Mouse (Mus musculus) MEL-GATA-1-ER (cell line): ENCODE measurements around the gene Enthd1.
A peak's percentile ranks its signal among the peaks of the same experiment; 100 is the strongest.

ENCODE experiments used
- DNase-seq: peaks from one replicate; pipeline ENCODE4 v3.0.0-alpha.2; 2012; ENCODE audit warnings: low read depth; ENCODE audit errors: extremely low read depth

Enthd1 gene

GRCm38 (mm10) chr15:80485601-80486000, 79.4 kb downstream of the Enthd1 start:
- no peak for DNase-seq

DNA sequence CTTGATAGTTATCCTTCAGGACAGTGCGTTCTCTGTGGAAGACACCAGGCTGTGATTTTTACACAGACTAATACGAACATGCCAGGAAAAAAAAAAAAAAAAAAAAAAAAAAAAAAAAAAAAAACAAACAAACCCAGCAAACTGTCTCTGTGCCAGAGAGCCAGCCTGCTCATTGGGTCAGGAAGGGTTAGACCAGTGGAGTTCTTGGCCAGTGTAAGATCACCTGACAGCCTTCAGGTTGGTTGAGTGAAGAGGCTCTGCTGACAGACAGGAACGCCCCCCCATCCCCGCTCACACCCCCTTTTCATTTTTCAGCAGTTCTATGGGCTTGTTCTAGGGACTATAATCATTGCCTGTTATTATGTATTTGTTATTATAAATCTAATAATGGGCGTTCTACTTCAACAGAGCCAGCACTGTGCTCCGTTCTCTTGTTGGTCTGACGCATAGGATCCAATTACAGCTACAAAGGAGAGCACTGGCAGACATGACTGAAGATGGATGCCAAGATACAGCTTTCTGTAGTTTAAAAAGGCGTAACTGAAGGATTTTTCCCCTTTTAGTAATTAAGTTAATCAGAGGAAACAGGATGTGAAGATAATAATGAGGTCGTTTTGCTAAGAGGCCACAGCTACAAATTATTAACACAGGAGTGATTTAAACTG, 81.8 kb downstream of the Enthd1 start:
- no peak for DNase-seq

DNA sequence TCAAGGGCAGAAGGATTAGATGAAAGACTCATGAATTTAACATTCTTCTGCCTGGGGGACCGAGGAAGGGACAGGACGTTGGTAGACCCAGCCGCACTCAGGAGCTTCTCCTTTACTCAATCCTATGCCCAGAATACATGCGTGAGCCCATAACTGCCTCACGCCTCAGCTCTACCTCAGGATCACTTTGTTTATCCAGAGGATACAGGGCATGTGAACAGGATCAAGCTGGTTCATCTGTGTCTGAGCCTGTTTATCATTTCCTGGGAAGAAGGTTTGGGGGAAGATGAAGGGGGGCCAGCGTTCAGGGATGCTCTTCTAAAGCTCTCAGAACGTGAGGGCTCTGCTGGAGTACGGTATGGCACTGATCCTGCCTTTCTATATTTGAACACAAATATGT, 82.6 kb downstream of the Enthd1 start:
- no peak for DNase-seq

DNA sequence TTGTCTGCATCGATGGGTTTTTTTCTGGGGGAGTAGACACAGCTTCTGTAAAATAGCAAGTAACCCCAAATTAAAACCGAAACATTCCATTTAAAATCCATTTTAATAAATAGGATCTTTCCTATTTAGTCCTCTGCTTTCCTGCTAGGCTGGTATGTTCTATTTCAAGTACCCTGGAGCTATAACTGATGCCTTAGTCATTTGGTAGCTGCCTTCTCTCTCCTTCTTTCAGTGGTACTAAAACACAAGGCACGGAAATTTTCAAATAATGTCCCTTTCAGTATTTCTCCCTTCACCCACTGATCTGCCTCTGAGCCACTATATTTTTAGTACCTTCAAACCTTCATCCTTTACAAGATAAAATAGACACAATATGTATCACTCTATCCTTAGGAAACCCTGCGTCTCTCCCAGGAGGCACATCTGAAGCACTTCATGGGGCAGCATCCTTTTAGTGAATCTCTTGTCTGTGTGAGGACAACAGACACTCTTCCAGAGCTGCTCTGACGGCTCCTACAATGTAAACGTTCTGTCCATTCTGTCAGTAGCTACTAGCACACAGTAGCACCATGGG, 90.4 kb downstream of the Enthd1 start:
- no peak for DNase-seq

DNA sequence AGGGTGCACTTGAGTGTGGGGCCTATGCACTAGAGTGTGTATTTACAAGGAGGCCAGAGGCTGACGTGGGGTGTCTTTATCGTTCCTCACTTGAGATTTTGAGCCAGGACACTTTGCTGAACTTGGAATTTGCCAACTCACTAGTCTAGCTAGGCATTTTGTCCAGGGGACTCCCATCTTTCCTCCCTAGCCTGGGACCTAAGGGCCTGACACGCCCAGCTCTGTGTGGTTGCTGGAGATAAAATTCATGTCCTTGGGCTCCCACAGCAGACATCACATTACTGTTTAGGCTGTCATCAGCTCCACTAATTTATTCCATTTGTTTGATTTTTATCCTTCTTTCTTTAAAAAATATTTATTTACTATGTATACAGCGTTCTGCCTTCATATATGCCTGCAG, 97.1 kb downstream of the Enthd1 start:
- DNase-seq = no peak

- no peak for DNase-seq
Measured at GRCm38 (mm10) chr15:80462106-80462505, 102.8 kb downstream of the Enthd1 start.

- DNase-seq = no peak
Measured at GRCm38 (mm10) chr15:80461446-80461845, 103.5 kb downstream of the Enthd1 start.

DNA sequence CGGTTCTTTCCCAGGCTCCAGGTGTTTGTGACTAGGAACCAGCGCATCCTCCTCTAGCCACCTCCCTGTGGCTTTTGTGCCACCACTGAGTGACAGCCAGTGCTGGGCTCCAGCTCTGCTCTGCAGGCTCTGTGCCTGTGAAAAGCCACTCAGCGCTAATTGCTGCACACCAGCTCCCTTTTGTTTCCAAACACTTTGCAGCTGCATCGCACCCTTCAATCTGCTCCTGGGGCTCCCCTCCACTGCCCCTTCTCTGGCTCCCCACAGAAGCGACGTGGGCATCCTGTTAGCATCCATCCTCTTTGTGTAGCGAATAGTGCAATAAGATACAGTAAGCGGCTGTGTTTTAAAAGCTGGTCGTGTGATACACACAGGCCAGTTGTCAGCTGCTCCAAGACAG, 104.9 kb downstream of the Enthd1 start:
- no peak for DNase-seq

DNA sequence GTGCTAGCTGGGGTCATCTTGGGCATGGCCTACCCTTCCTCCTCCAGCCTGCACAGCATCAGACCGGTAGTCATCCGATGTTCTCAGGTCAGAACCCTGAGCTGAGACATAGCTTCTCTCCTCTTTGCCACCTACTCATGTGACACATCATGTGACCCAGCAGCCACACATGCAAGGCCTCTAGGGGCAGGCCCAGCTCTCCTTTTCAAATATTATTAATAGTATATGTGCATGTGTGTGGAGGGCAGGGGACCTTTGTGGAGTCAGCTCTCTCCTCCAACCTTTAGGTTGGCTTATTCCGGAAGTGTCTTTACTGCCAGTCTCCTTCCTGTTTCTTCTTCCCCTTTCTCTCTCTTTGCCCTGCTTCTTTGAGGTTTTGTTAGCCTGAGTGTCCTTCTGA, 107.0 kb downstream of the Enthd1 start:
- peak; percentile 40 for DNase-seq

- no peak for DNase-seq
Measured at GRCm38 (mm10) chr15:80454486-80454885, 110.5 kb downstream of the Enthd1 start.

DNA sequence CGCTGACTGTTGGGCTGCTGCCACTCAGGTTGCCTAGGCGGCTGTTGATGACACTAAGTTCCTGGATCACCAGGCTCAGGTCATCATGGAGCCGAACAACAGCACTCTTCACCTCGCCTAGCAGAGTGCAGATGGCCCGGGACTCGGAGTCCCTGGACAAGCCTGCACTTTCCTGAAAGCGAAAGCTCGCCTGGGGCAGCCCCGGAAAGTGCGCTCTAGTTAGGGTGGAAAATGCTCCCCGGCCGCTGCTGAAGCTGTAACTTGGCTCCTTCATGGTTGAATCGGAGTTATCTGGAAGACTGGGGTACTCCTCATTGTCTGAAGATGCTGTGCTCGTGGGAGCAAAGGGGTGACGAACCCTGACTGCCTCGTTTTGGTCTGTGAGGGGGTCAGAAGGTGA, 112.5 kb downstream of the Enthd1 start:
- DNase-seq = no peak

DNA sequence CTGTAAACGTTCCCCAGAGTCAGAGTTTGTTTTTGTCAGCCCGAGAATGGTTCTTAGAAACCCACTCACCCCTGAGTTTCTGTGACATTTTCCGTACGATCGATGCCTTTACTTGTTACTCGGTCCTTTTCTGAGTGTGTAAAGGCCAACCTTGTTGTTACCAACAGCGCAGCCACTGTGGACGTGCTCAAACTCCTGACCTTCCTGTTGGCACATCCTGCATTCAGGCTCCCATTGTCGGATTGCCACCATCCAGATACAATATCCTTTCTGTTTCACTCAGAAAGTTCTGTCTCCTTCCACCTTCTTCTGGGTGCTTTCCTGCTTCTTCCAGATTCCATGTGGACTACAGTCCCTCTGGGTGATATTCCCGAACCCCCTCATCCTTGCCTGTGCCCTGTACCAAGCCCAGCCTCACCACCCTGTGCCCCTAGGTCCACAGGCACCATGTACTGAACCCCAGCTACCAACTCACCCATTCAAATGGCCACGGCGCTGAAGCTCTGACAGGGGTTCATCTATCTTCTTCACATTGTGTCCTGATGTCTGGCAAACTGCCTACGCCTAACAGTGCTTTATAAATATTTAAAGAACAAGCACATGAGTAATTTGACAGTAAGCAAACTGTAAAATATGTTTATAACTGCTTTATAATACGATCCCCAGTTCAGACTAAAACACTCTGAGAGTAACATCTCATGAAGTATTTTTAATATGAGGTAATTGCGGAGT, 118.8 kb downstream of the Enthd1 start:
- DNase-seq = no peak

DNA sequence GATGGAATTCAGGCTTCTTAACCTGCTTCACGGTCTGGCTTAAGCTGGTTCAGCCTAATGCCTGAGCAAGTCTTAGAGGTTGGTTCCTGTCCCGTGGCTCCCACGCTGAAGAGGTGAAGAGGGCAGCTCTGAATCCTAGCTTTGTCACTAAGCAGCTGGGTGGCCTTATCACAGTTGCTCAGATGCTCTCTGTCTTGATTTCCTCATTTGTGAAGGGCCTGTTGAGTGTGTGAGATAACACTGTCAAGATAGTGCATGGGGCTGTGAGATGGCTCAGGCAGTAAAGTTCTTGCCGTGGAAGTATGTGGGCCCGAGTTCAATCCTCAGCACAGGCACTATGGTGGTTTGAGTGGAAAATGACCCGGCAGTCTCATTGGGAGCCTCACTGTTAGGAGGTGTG, 124.8 kb downstream of the Enthd1 start:
- peak; percentile 54 for DNase-seq

DNA sequence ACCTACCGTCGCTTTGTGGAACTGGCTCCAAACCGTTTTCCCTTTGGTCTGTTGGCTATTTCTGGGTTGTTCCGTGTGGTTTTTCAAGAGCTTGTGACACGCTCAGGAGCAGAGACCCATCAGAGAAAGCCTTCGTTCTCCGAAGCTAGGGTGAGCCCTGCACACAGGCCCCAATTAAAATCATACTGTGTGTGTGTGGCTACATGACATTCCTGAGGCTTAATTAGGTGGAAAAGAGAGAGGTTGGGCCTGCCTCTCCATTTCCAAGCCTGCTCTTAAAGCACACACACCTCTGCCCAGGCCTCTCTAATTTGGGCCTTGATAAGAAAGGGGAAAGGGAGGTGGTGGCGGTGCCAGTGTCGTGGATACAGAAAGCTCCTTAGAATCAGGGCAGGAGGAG, 126.5 kb downstream of the Enthd1 start:
- DNase-seq = no peak

- no peak for DNase-seq
Measured at GRCm38 (mm10) chr15:80437996-80438395, 127.0 kb downstream of the Enthd1 start.

DNA sequence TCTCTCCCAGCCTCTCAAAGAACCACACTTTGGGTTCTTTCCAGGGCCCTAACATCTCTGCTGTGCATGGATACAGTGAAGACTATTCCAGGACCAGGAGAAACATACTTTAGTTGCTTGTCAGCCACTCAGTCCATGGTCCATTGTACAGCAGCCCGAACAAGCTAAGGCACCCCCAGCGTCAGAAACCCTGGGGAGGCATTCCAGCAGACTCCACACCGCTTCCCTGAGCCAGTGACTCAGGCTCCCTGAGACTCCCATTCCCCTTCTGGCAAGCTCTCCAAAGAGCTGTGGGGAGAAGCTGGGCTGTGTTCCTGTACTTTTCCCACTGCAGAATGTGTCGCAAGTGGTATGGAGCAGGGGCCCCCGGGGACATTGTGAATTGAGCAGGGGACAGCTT, 128.0 kb downstream of the Enthd1 start:
- DNase-seq = no peak

GRCm38 (mm10) chr15:80430324-80430723, 134.6 kb downstream of the Enthd1 start:
- DNase-seq = no peak

- no peak for DNase-seq
Measured at GRCm38 (mm10) chr15:80418146-80418545, 146.8 kb downstream of the Enthd1 start.

DNA sequence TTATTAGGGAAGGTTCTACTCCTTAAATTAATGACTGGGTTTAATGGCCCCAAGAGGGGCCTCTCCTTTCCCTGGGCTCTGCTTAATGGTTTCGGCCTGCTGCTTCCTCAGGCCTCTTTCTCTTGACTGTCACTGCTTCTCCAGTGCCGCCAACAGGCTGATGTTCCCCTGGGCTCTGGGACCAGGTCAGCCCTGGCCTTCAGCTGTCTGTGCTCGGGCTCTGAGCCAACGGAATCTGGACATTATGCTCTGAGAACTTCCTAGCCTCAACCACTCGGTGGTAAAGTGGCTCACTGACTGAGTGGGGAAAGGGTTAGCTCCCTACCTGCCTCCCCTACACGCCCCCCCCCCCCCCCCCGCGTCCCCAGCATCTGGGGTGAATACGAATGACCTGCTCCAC, 147.9 kb downstream of the Enthd1 start:
- DNase-seq = no peak

GRCm38 (mm10) chr15:80415132-80415531, 149.8 kb downstream of the Enthd1 start:
- no peak for DNase-seq

DNA sequence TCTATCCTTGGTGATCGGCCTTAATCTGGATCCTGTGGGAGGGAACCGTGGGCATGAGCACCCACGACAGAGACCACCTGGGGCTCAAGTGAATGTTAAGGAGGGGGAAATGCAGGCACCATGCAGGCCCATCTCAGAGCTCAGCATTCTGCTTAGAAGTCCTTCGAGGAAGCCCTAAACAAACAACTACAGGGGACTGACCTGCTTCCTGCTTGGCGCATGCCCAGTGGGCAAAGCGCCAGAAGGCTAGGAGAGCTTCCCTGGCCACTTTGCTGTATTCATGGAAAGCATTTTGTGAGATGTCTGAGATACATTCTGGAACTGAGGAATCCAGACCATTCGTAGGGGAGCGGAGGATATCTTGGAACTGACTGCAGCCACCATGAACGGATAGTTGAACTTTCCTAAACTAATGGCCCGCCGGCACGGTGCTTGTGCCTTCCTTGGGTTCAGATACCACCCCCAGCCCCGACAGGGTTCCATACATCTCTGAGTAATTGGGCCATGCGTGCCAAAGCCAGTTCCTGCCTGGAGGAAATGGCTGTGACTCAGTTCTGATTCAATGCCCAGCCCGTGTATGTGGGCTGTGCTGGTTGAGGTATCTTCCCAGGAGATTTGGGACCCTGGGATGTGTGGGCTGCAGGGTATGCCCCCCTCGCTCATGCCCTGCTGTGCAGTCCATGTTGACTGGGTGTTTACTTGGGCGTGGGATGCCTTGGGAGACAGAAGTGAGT, 150.8 kb downstream of the Enthd1 start:
- DNase-seq = no peak

DNA sequence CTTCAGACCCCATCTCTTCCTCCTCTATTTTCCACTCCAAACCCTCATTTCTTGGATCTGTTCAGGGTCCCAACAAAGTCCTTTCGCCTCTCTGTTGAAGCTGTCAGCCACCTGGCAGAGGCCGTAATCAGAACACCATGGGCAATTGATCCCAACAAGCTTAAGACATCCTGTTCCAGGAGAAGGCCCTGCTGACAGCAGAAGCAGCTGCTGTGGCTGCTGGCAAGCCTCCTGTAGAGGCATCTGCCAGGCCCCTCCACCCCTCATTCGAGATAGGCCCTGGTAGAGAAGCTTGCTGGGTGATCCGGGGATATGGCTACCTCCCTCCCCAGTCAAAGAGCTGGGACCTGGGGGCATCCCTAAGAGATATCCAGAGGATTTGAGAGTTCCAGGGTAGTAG, 151.9 kb downstream of the Enthd1 start:
- DNase-seq = no peak
